Mouse (Mus musculus) mouse trophoblast stem cell (cell line): Measurements from ENCODE around the gene Gp1bb.

Source experiments
- in situ Hi-C, 2 experiments: fragments of 300-500 bp; cut with MseI, MboI; formaldehyde crosslinking; loops; 2 replicates in 1 of 2; 3 replicates in 1 of 2; pipeline ENCODE4 v1.15.1; 2025

Gp1bb gene

GRCm38 (mm10) chr16:18622019-18622418 is at the start of gene Gp1bb:
TSS of gene Gp1bb (minus strand) at chr16:18622403.
- in situ Hi-C loops: no loop called here

- in situ Hi-C loops: loop anchor here in 1 of 2 experiments (5.0 kb wide), 1 partner anchor 33 kb away; no protein-coding TSS in a partner anchor
Measured at GRCm38 (mm10) chr16:18669914-18670313, 47.7 kb upstream of the Gp1bb start.

- in situ Hi-C loops: no loop called here
Measured at GRCm38 (mm10) chr16:18658597-18658996, 36.4 kb upstream of the Gp1bb start.

- in situ Hi-C loops: no loop called here
Measured at GRCm38 (mm10) chr16:18655372-18656098, 33.3 kb upstream of the Gp1bb start.

GRCm38 (mm10) chr16:18653290-18654160 is 31.3 kb upstream of the Gp1bb start:
- in situ Hi-C loops: no loop called here

- in situ Hi-C loops: no loop called here
Measured at GRCm38 (mm10) chr16:18649126-18649525, 26.9 kb upstream of the Gp1bb start.

- in situ Hi-C loops: no loop called here
Measured at GRCm38 (mm10) chr16:18645329-18645728, 23.1 kb upstream of the Gp1bb start.

- in situ Hi-C loops: no loop called here
Measured at GRCm38 (mm10) chr16:18644485-18644884, 22.3 kb upstream of the Gp1bb start.

GRCm38 (mm10) chr16:18643406-18643998 is 21.3 kb upstream of the Gp1bb start:
- in situ Hi-C loops: no loop called here

- in situ Hi-C loops: no loop called here
Measured at GRCm38 (mm10) chr16:18642897-18643296, 20.7 kb upstream of the Gp1bb start.

GRCm38 (mm10) chr16:18642291-18642690 is 20.1 kb upstream of the Gp1bb start:
- in situ Hi-C loops: no loop called here

- in situ Hi-C loops: loop anchor here in 1 of 2 experiments (5.0 kb wide), 1 partner anchor 33 kb away; no protein-coding TSS in a partner anchor
Measured at GRCm38 (mm10) chr16:18639382-18639929, 17.3 kb upstream of the Gp1bb start.

- in situ Hi-C loops: loop anchor here in 1 of 2 experiments (5.0 kb wide), 1 partner anchor 34 kb away; no protein-coding TSS in a partner anchor
Measured at GRCm38 (mm10) chr16:18638396-18638795, 16.2 kb upstream of the Gp1bb start.

GRCm38 (mm10) chr16:18636804-18637203 is 14.6 kb upstream of the Gp1bb start:
- in situ Hi-C loops: loop anchor here in 1 of 2 experiments (5.0 kb wide), 1 partner anchor 35 kb away; no protein-coding TSS in a partner anchor

- in situ Hi-C loops: loop anchor here in 1 of 2 experiments (5.0 kb wide), 1 partner anchor 36 kb away; no protein-coding TSS in a partner anchor
Measured at GRCm38 (mm10) chr16:18636401-18636800, 14.2 kb upstream of the Gp1bb start.

GRCm38 (mm10) chr16:18633333-18633732 is 11.1 kb upstream of the Gp1bb start:
- in situ Hi-C loops: no loop called here

- in situ Hi-C loops: no loop called here
Measured at GRCm38 (mm10) chr16:18632816-18633215, 10.6 kb upstream of the Gp1bb start.

- in situ Hi-C loops: no loop called here
Measured at GRCm38 (mm10) chr16:18632059-18632458, 9.9 kb upstream of the Gp1bb start.

- in situ Hi-C loops: no loop called here
Measured at GRCm38 (mm10) chr16:18631141-18631540, 8.9 kb upstream of the Gp1bb start.

GRCm38 (mm10) chr16:18630291-18630690 is 8.1 kb upstream of the Gp1bb start:
- in situ Hi-C loops: no loop called here

GRCm38 (mm10) chr16:18629390-18630231 is 7.4 kb upstream of the Gp1bb start, which contains the start of gene Sept5:
TSS of gene Sept5 (minus strand) at chr16:18629954.
- in situ Hi-C loops: no loop called here
